Mouse (Mus musculus) retina, postnatal 7 days (tissue): ENCODE measurements around the gene Ctso.

Source experiments
- DNase-seq: peaks from one replicate; pipeline ENCODE4 v3.0.0-alpha.2; 2012; ENCODE audit warnings: low read depth, low spot score

Ctso gene

GRCm38 (mm10) chr3:81932141-81933101 is at the start of gene Ctso:
Gene Ctso, plus strand, starts transcription at chr3:81932601.
- DNase-seq: peak; percentile 58

GRCm38 (mm10) chr3:81883916-81884315 is 48.5 kb upstream of the Ctso start:
- no peak for DNase-seq

- DNase-seq: no peak
These were observed 46.8 kb upstream of the Ctso start for GRCm38 (mm10) chr3:81885566-81885965.

GRCm38 (mm10) chr3:81889137-81889536 is 43.3 kb upstream of the Ctso start:
- DNase-seq: no peak

- DNase-seq: no peak
These were observed 21.9 kb upstream of the Ctso start for GRCm38 (mm10) chr3:81910286-81911036.

- DNase-seq: no peak
These were observed 16.2 kb upstream of the Ctso start for GRCm38 (mm10) chr3:81916030-81916686.

- DNase-seq: no peak
These were observed 15.0 kb upstream of the Ctso start for GRCm38 (mm10) chr3:81917354-81917935.

GRCm38 (mm10) chr3:81918215-81918614 is 14.2 kb upstream of the Ctso start:
- no peak for DNase-seq

GRCm38 (mm10) chr3:81919681-81920080 is 12.7 kb upstream of the Ctso start:
- no peak for DNase-seq

GRCm38 (mm10) chr3:81922910-81923309 is 9.5 kb upstream of the Ctso start:
- DNase-seq: no peak

- DNase-seq: peak; percentile 43
These were observed 7.5 kb upstream of the Ctso start for GRCm38 (mm10) chr3:81924931-81925330.

- DNase-seq: no peak
These were observed 6.5 kb upstream of the Ctso start for GRCm38 (mm10) chr3:81925856-81926255.

- DNase-seq: no peak
These were observed 5.6 kb upstream of the Ctso start for GRCm38 (mm10) chr3:81926764-81927325.

GRCm38 (mm10) chr3:81929073-81929472 is 3.3 kb upstream of the Ctso start:
- DNase-seq: no peak

GRCm38 (mm10) chr3:81931695-81932094 is 706 bp upstream of the Ctso start:
- DNase-seq: no peak

GRCm38 (mm10) chr3:81933348-81933747 is 947 bp downstream of the Ctso start:
- no peak for DNase-seq

- no peak for DNase-seq
These were observed 6.5 kb downstream of the Ctso start for GRCm38 (mm10) chr3:81938924-81939323.

GRCm38 (mm10) chr3:81942341-81942740 is 9.9 kb downstream of the Ctso start:
- DNase-seq: no peak

- no peak for DNase-seq
These were observed 10.7 kb downstream of the Ctso start for GRCm38 (mm10) chr3:81943097-81943496.

- no peak for DNase-seq
These were observed 12.5 kb downstream of the Ctso start for GRCm38 (mm10) chr3:81944851-81945393.

GRCm38 (mm10) chr3:81949048-81949447 is 16.6 kb downstream of the Ctso start:
- DNase-seq: no peak
